Comparison of ENCODE assay signal across 31 mouse cellular contexts in genomic region chr3:155057566-155057965, GRCm38 (mm10). TPM values are rescaled to one million over a fixed set of nuclear protein-coding genes. Genes with fewer than 3 reads are reported as not detected.
DNase-seq lines count a peak whose midpoint lies in the region; ATAC-seq and TF ChIP-seq lines count a peak whose summit lies in the region.
"Had no signal": no experiment of that assay in that cellular context is flagged by ENCODE, and none has a peak within 500 bp of the region (broad histone marks: within the 10 kb centered on the region; RNA-seq: fewer than 3 reads in every experiment).

No protein-coding gene starts in this region.

- peak overlapping the region; percentile 70 for H3K27ac ChIP-seq in bone marrow macrophage, adult 2 months (ENCODE audit: insufficient read depth, low read depth, low read length)
- no peak overlapping the region for H3K27ac ChIP-seq in neural tube, embryonic 15.5 days (replicated peaks)
- H3K27ac ChIP-seq: embryonic facial prominence, embryonic 13.5 days; embryonic facial prominence, embryonic 15.5 days; forebrain, embryonic 10.5 days; forebrain, embryonic 12.5 days had no signal

- H3K9me3 ChIP-seq in neural tube, embryonic 15.5 days (replicated peaks): no peaks in the 10 kb centered on the region
- H3K9me3 ChIP-seq: embryonic facial prominence, embryonic 13.5 days; embryonic facial prominence, embryonic 15.5 days; forebrain, embryonic 10.5 days; forebrain, embryonic 12.5 days; G1E had no signal

- no peaks in the 10 kb centered on the region for H3K36me3 ChIP-seq in neural tube, embryonic 15.5 days
- H3K36me3 ChIP-seq: embryonic facial prominence, embryonic 13.5 days; embryonic facial prominence, embryonic 15.5 days; forebrain, embryonic 10.5 days; forebrain, embryonic 12.5 days; G1E had no signal

- H3K4me2 ChIP-seq in neural tube, embryonic 15.5 days: no peak overlapping the region
- H3K4me2 ChIP-seq: embryonic facial prominence, embryonic 13.5 days; embryonic facial prominence, embryonic 15.5 days; forebrain, embryonic 12.5 days had no signal

- TF ChIP-seq POLR2A in bone marrow macrophage, adult 2 months (IDR thresholded peaks at IDR 0.05; ENCODE audit: borderline replicate concordance, low read depth, low read length): no peak

- peak; percentile 82 for DNase-seq in 3T3-L1 (ENCODE audit: low read depth, low spot score)
- peak; percentile 89 for DNase-seq in Muller cell, postnatal 12 days (ENCODE audit: inconsistent ontology term)
- peak; percentile 43 for DNase-seq in fibroblast of lung, adult 2 months (ENCODE audit: low read depth)
- DNase-seq in right cerebral cortex, postnatal 25 days: no peak
- no peak for DNase-seq in thymus, postnatal 4 days
- no peak for DNase-seq in gastrocnemius, adult 18-20 months (ENCODE audit: low spot score)
- DNase-seq: adrenal gland, adult 8-10 months; adrenal gland, postnatal 14 days; adrenal gland, postnatal 36 days; cerebellum, adult 11 months; cerebellum, adult 18-20 months; cerebellum, adult 8-10 months; cerebellum, adult 9-11 months; cerebellum, postnatal 25 days; embryo, embryonic 11 days had no signal

- no peak overlapping the region for H3K4me3 ChIP-seq in bone marrow macrophage, adult 2 months (ENCODE audit: insufficient read depth, low read length)
- H3K4me3 ChIP-seq in neural tube, embryonic 15.5 days (replicated peaks): no peak overlapping the region
- H3K4me3 ChIP-seq: embryonic facial prominence, embryonic 13.5 days; embryonic facial prominence, embryonic 15.5 days; forebrain, embryonic 10.5 days; forebrain, embryonic 12.5 days had no signal

- no peaks in the 10 kb centered on the region for H3K27me3 ChIP-seq in neural tube, embryonic 15.5 days (replicated peaks)
- H3K27me3 ChIP-seq: CH12.LX; embryonic facial prominence, embryonic 13.5 days; embryonic facial prominence, embryonic 15.5 days; forebrain, embryonic 12.5 days had no signal

- H3K9ac ChIP-seq in neural tube, embryonic 15.5 days (replicated peaks): no peak overlapping the region
- H3K9ac ChIP-seq: embryonic facial prominence, embryonic 13.5 days; embryonic facial prominence, embryonic 15.5 days; forebrain, embryonic 12.5 days had no signal

- no peak for ATAC-seq in neural tube, embryonic 15.5 days (ENCODE audit: low FRiP score)
- ATAC-seq: activated CD4-positive, CD25-positive, alpha-beta regulatory T cell, adult 4 months; CD4-positive, CD25-positive, alpha-beta regulatory T cell, adult 4 months; forebrain, embryonic 14.5 days; forebrain, embryonic 16.5 days; Patski had no signal

- no peak for TF ChIP-seq CTCF in bone marrow macrophage, adult 2 months (IDR thresholded peaks at IDR 0.05; ENCODE audit: low read depth, low read length)

- peaks cover 45% of the 10 kb centered on the region for H3K4me1 ChIP-seq in bone marrow macrophage, adult 2 months (ENCODE audit: control insufficient read depth, insufficient read depth, low read length)
- no peaks in the 10 kb centered on the region for H3K4me1 ChIP-seq in neural tube, embryonic 15.5 days
- H3K4me1 ChIP-seq: embryonic facial prominence, embryonic 13.5 days; embryonic facial prominence, embryonic 15.5 days; forebrain, embryonic 10.5 days; forebrain, embryonic 12.5 days had no signal

RNA-seq across cellular contexts. Expression of gene Tnni3k, which starts 2.4 kb away (rescaled TPM):
- polyA plus RNA-seq in bone marrow macrophage, adult 2 months (2012; ENCODE audit: insufficient read depth, insufficient read length, missing spikeins): not detected in 2 replicates
- 0.06 and 0.09 TPM in 2 replicates for polyA plus RNA-seq in neural tube, embryonic 15.5 days (2015; fragmentation: Nextera tagmentation; extraction: Ambion mirVana)
- total RNA-seq in gastrocnemius, adult 18-20 months (2021): not detected
- total RNA-seq: adrenal gland, adult 18-20 months; adrenal gland, adult 8-10 months; adrenal gland, postnatal 14 days; adrenal gland, postnatal 36 days; common myeloid progenitor, adult 5-6 weeks had no signal
- polyA plus RNA-seq: activated CD4-positive, CD25-positive, alpha-beta regulatory T cell, adult 4 months; embryonic facial prominence, embryonic 11.5 days; embryonic facial prominence, embryonic 15.5 days; forebrain, embryonic 10.5 days; forebrain, embryonic 12.5 days; G1E; Patski had no signal

RNA-seq across cellular contexts. Expression of gene Fpgt, which starts 35.6 kb away (rescaled TPM):
- polyA plus RNA-seq in bone marrow macrophage, adult 2 months (2012; ENCODE audit: insufficient read depth, insufficient read length, missing spikeins): 17.0 and 25.3 TPM in 2 replicates
- 18.0 and 19.4 TPM in 2 replicates for polyA plus RNA-seq in neural tube, embryonic 15.5 days (2015; fragmentation: Nextera tagmentation; extraction: Ambion mirVana)
- 1 to 10 TPM; 7.5 to 8.8 TPM for total RNA-seq in gastrocnemius, adult 18-20 months (2021)

RNA-seq across cellular contexts. Expression of gene Lrriq3, which starts 35.7 kb away (rescaled TPM):
- 1.1 TPM in 1 of 2 replicates, not detected in the other for polyA plus RNA-seq in bone marrow macrophage, adult 2 months (2012; ENCODE audit: insufficient read depth, insufficient read length, missing spikeins)
- 0.97 and 1.2 TPM in 2 replicates for polyA plus RNA-seq in neural tube, embryonic 15.5 days (2015; fragmentation: Nextera tagmentation; extraction: Ambion mirVana)
- under 1 TPM; 0.21 to 0.32 TPM for total RNA-seq in gastrocnemius, adult 18-20 months (2021)
- polyA plus RNA-seq: activated CD4-positive, CD25-positive, alpha-beta regulatory T cell, adult 4 months had no signal

Comparison
In these comparisons a context has a peak if more than half of its experiments do, and no peak if none do; other contexts are left out.
1. DNase-seq: peak in 3T3-L1 (single experiment), Muller cell, postnatal 12 days (single experiment) and fibroblast of lung, adult 2 months (single experiment); none in right cerebral cortex, postnatal 25 days (single experiment), thymus, postnatal 4 days (single experiment) and gastrocnemius, adult 18-20 months (single experiment).